ENCODE assay signal across 20 mouse cellular contexts in the genomic region with DNA sequence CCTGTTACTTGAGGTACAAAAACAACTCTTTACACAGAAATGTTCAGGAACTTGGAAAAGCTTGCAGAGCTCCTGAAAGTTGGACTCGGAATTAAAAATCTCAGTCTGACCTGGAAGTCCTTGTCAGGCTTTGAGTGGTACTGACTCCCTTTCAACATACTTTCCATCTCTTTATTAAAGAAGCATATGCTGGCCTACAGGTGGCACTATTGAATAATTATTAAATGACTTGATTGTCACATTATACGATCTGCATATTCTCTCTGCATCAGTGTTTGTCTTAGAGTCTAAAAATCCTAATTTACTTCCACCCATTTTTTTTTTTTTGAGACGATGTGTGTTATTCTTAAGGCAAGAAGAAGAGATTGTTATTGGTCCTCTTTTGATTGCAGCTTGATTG.
DNase-seq lines count a peak whose midpoint lies in the region; ATAC-seq and TF ChIP-seq lines count a peak whose summit lies in the region.
"Had no signal": no experiment of that assay in that cellular context is flagged by ENCODE, and none has a peak within 500 bp of the region (broad histone marks: within the 10 kb centered on the region; RNA-seq: fewer than 3 reads in every experiment).

No protein-coding gene starts in this region.

- DNase-seq in forebrain, embryonic 10.5 days (ENCODE audit: extremely low spot score, low spot score), result no peak
- DNase-seq in kidney, adult 2 months, result peak; percentile 4
- DNase-seq in kidney, postnatal 14 days, result no peak
- peak; percentile 53 for DNase-seq in midbrain, postnatal 0 days (ENCODE audit: low spot score)
- no peak for DNase-seq in midbrain, embryonic 11.5 days (ENCODE audit: low spot score, missing footprints)
- DNase-seq in left cerebral cortex, adult 8-10 months (ENCODE audit: low spot score in 2 of 2), result no peak
- no peak for DNase-seq in adrenal gland, postnatal 10 days
- DNase-seq: cerebellum, adult 9-10 months; gastrocnemius, postnatal 25 days; left cerebral cortex, postnatal 4 days; liver; lung, postnatal 4 days; spleen, adult 18-20 months; thymus, adult 18-20 months had no signal

- peaks cover 30% of the 10 kb centered on the region for H3K27me3 ChIP-seq in forebrain, embryonic 13.5 days
- H3K27me3 ChIP-seq in forebrain, embryonic 10.5 days (ENCODE audit: poor library complexity, severe bottlenecking), result no peaks in the 10 kb centered on the region
- H3K27me3 ChIP-seq in kidney, adult 2 months (replicated peaks; ENCODE audit: control insufficient read depth, insufficient read depth, low read length), result no peaks in the 10 kb centered on the region
- no peaks in the 10 kb centered on the region for H3K27me3 ChIP-seq in midbrain, postnatal 0 days (ENCODE audit: insufficient read depth, low read length)
- H3K27me3 ChIP-seq in midbrain, embryonic 11.5 days (ENCODE audit: control insufficient read depth, insufficient read depth, low read length), result no peaks in the 10 kb centered on the region
- H3K27me3 ChIP-seq: CH12.LX; embryonic facial prominence, embryonic 13.5 days; heart, embryonic 15.5 days; neural tube, embryonic 12.5 days had no signal

- 43% methylated on average over 3 of the region's 3 CpGs for WGBS in forebrain, embryonic 13.5 days
- WGBS in forebrain, embryonic 10.5 days, result 75% methylated on average over 3 of the region's 3 CpGs
- WGBS in kidney, adult 2 months, result 36% methylated on average over 3 of the region's 3 CpGs
- 48% methylated on average over 3 of the region's 3 CpGs for WGBS in midbrain, postnatal 0 days
- WGBS in midbrain, embryonic 11.5 days, result 66% methylated on average over 3 of the region's 3 CpGs

- H3K27ac ChIP-seq in forebrain, embryonic 13.5 days, result no peak overlapping the region
- H3K27ac ChIP-seq in forebrain, embryonic 10.5 days, result no peak overlapping the region
- H3K27ac ChIP-seq in kidney, adult 2 months (ENCODE audit: insufficient read depth, low read depth, low read length), result no peak overlapping the region
- H3K27ac ChIP-seq in midbrain, postnatal 0 days (ENCODE audit: low read depth, low read length), result no peak overlapping the region
- no peak overlapping the region for H3K27ac ChIP-seq in midbrain, embryonic 11.5 days (ENCODE audit: low read depth, low read length)
- H3K27ac ChIP-seq: embryonic facial prominence, embryonic 13.5 days; heart, embryonic 15.5 days; neural tube, embryonic 12.5 days had no signal

- H3K4me3 ChIP-seq in forebrain, embryonic 13.5 days, result no peak overlapping the region
- H3K4me3 ChIP-seq in forebrain, embryonic 10.5 days, result no peak overlapping the region
- no peak overlapping the region for H3K4me3 ChIP-seq in kidney, adult 2 months (ENCODE audit: insufficient read depth, low read depth, low read length)
- H3K4me3 ChIP-seq in midbrain, postnatal 0 days (ENCODE audit: low read depth, low read length), result no peak overlapping the region
- no peak overlapping the region for H3K4me3 ChIP-seq in midbrain, embryonic 11.5 days (ENCODE audit: low read depth, low read length)
- H3K4me3 ChIP-seq: embryonic facial prominence, embryonic 13.5 days; heart, embryonic 15.5 days; neural tube, embryonic 12.5 days had no signal

- H3K9me3 ChIP-seq in forebrain, embryonic 13.5 days (replicated peaks), result no peaks in the 10 kb centered on the region
- no peaks in the 10 kb centered on the region for H3K9me3 ChIP-seq in forebrain, embryonic 10.5 days
- H3K9me3 ChIP-seq in midbrain, postnatal 0 days (ENCODE audit: low read length), result no peaks in the 10 kb centered on the region
- H3K9me3 ChIP-seq in midbrain, embryonic 11.5 days (ENCODE audit: control insufficient read depth, low read length), result no peaks in the 10 kb centered on the region
- H3K9me3 ChIP-seq: embryonic facial prominence, embryonic 13.5 days; heart, embryonic 15.5 days; neural tube, embryonic 12.5 days had no signal

- no peak for TF ChIP-seq CTCF in kidney, adult 2 months (conservative IDR thresholded peaks at IDR 0.05; ENCODE audit: insufficient read depth, insufficient read length, low read depth, low read length)
- TF ChIP-seq CTCF in midbrain, postnatal 0 days (IDR thresholded peaks at IDR 0.05), result peak; percentile 59

- no peak for TF ChIP-seq POLR2A in kidney, adult 2 months (IDR thresholded peaks at IDR 0.05; ENCODE audit: low read depth, low read length)

- peak; percentile 19; the same call in 1 of the 2 replicates for ATAC-seq in forebrain, embryonic 13.5 days
- ATAC-seq in midbrain, postnatal 0 days (ENCODE audit: low FRiP score), result no peak
- no peak for ATAC-seq in midbrain, embryonic 11.5 days (ENCODE audit: low FRiP score)
- ATAC-seq: inflammation-experienced regulatory T-cells, adult 6 months had no signal

- H3K4me1 ChIP-seq in forebrain, embryonic 13.5 days, result peaks cover 12% of the 10 kb centered on the region
- peaks cover 9% of the 10 kb centered on the region for H3K4me1 ChIP-seq in forebrain, embryonic 10.5 days
- no peaks in the 10 kb centered on the region for H3K4me1 ChIP-seq in kidney, adult 2 months (ENCODE audit: control insufficient read depth, insufficient read depth, low read length)
- no peaks in the 10 kb centered on the region for H3K4me1 ChIP-seq in midbrain, postnatal 0 days (ENCODE audit: insufficient read depth, low read length)
- H3K4me1 ChIP-seq in midbrain, embryonic 11.5 days (ENCODE audit: control insufficient read depth, insufficient read depth, low read length), result no peaks in the 10 kb centered on the region
- H3K4me1 ChIP-seq: embryonic facial prominence, embryonic 13.5 days; heart, embryonic 15.5 days; neural tube, embryonic 12.5 days had no signal

- no peak overlapping the region for H3K9ac ChIP-seq in forebrain, embryonic 13.5 days
- H3K9ac ChIP-seq in midbrain, postnatal 0 days (replicated peaks; ENCODE audit: low read length, poor library complexity, severe bottlenecking), result no peak overlapping the region
- H3K9ac ChIP-seq in midbrain, embryonic 11.5 days (ENCODE audit: low read length), result no peak overlapping the region
- H3K9ac ChIP-seq: embryonic facial prominence, embryonic 13.5 days; heart, embryonic 15.5 days; neural tube, embryonic 12.5 days had no signal

- H3K4me2 ChIP-seq in forebrain, embryonic 13.5 days, result no peak overlapping the region
- H3K4me2 ChIP-seq in midbrain, postnatal 0 days (ENCODE audit: low read depth, low read length, poor library complexity, severe bottlenecking), result no peak overlapping the region
- no peak overlapping the region for H3K4me2 ChIP-seq in midbrain, embryonic 11.5 days
- H3K4me2 ChIP-seq: embryonic facial prominence, embryonic 13.5 days; heart, embryonic 15.5 days; neural tube, embryonic 12.5 days had no signal

- H3K36me3 ChIP-seq in forebrain, embryonic 13.5 days (ENCODE audit: poor library complexity, severe bottlenecking), result no peaks in the 10 kb centered on the region
- no peaks in the 10 kb centered on the region for H3K36me3 ChIP-seq in forebrain, embryonic 10.5 days (replicated peaks)
- H3K36me3 ChIP-seq in kidney, adult 2 months (ENCODE audit: control insufficient read depth, insufficient read depth, low read length), result no peaks in the 10 kb centered on the region
- H3K36me3 ChIP-seq in midbrain, postnatal 0 days (ENCODE audit: insufficient read depth, low read length), result no peaks in the 10 kb centered on the region
- no peaks in the 10 kb centered on the region for H3K36me3 ChIP-seq in midbrain, embryonic 11.5 days (ENCODE audit: control insufficient read depth, insufficient read depth, low read length)
- H3K36me3 ChIP-seq: embryonic facial prominence, embryonic 13.5 days; heart, embryonic 15.5 days; neural tube, embryonic 12.5 days had no signal

Comparison
In these comparisons a context has a peak if more than half of its experiments do, and no peak if none do; other contexts are left out.
1. DNase-seq: peak in kidney, adult 2 months (single experiment) and midbrain, postnatal 0 days (single experiment); none in forebrain, embryonic 10.5 days (single experiment), kidney, postnatal 14 days (single experiment), midbrain, embryonic 11.5 days (single experiment), left cerebral cortex, adult 8-10 months (0 of 2) and adrenal gland, postnatal 10 days (single experiment).